Mouse (Mus musculus) liver, embryonic 14.5 days (tissue): Measurements from ENCODE around the gene Mbnl1.

Source experiments
- CTCF ChIP-seq: IDR thresholded peaks from 2 replicates; pipeline ENCODE4 v1.5.1; 2016; ENCODE audit warnings: antibody characterized with exemption, low read depth, control low read depth
- EP300 ChIP-seq: IDR thresholded peaks from 2 replicates; pipeline ENCODE4 v1.6.1; 2016; ENCODE audit warnings: antibody characterized with exemption, low read depth

- no peak for TF ChIP-seq EP300
- TF ChIP-seq CTCF = no peak
These were observed 159.1 kb downstream of the Mbnl1 start for GRCm38 (mm10) chr3:60631754-60632153.
